Mouse (Mus musculus) heart, adult 2 months (tissue): ENCODE results near the gene Meis1. TPM values are rescaled to one million over a fixed set of nuclear protein-coding genes. Genes with fewer than 3 reads are reported as not detected.

Experiments
- DNase-seq, 2 experiments: peaks; one replicate each; pipeline ENCODE4 v3.0.0; 2021
- H3K27ac ChIP-seq: fragments of 200-600 bp; 2 replicates; pipeline ENCODE4 v1.8.1; 2022
- H3K27me3 ChIP-seq: fragments of 200-500 bp; 2 replicates; pipeline ENCODE4 v1.6.1; 2012; ENCODE audit warnings: mild to moderate bottlenecking, low read length, inconsistent platforms, mixed read lengths; ENCODE audit not compliant: control insufficient read depth, insufficient read depth
- H3K36me3 ChIP-seq: fragments of 200-500 bp; 2 replicates; pipeline ENCODE4 v1.6.1; 2012; ENCODE audit warnings: low read length, inconsistent platforms; ENCODE audit not compliant: control insufficient read depth, insufficient read depth
- H3K4me1 ChIP-seq: fragments of 200-500 bp; 2 replicates; pipeline ENCODE4 v1.6.1; 2011; ENCODE audit warnings: low read length; ENCODE audit not compliant: control insufficient read depth, insufficient read depth
- H3K4me3 ChIP-seq: fragments of 200-600 bp; 2 replicates; pipeline ENCODE4 v1.8.1; 2022
- H3K79me2 ChIP-seq: fragments of 200-500 bp; replicated peaks from 2 replicates; pipeline ENCODE4 v1.6.1; 2012; ENCODE audit warnings: mild to moderate bottlenecking, inconsistent platforms, low read length, moderate library complexity, mixed read lengths; ENCODE audit not compliant: control insufficient read depth, insufficient read depth
- H3K9ac ChIP-seq: fragments of 200-500 bp; 2 replicates; pipeline ENCODE4 v1.6.1; 2012; ENCODE audit warnings: low read depth, mild to moderate bottlenecking, control low read depth, inconsistent platforms, low read length, mixed read lengths
- CTCF ChIP-seq: fragments of 200-600 bp; IDR thresholded peaks from 2 replicates; pipeline ENCODE4 v1.8.1; 2022; ENCODE audit warnings: antibody characterized with exemption, mild to moderate bottlenecking, moderate library complexity
- EP300 ChIP-seq: fragments of 200-500 bp; IDR thresholded peaks from 2 replicates; pipeline ENCODE4 v1.6.1; 2011; ENCODE audit warnings: low read depth, low read length, control low read depth; ENCODE audit not compliant: insufficient read depth
- POLR2A ChIP-seq: fragments of 200-500 bp; IDR thresholded peaks from 2 replicates; pipeline ENCODE4 v1.6.1; 2011; ENCODE audit warnings: mild to moderate bottlenecking, low read depth, low read length, control low read depth; ENCODE audit not compliant: insufficient read depth
- WGBS: fragments of 180-500 bp; shearing (Covaris S2); methylation state at CpG from one replicate; pipeline ENCODE4 v1.1.7; 2018; 5-methylcytosine and 5-hydroxymethylcytosine counted together
- intact Hi-C: fragments of 180-260 bp; cut with DNase I; formaldehyde crosslinking; loops from one replicate; pipeline ENCODE4 v1.15.1; 2025
- polyA plus RNA-seq: library from polyadenylated mRNA; depleted of rRNA; stranded (reverse); fragments of >200 nt; gene quantifications from 2 replicates; pipeline ENCODE4 v1.2.3, GENCODE M21; 2012
- total RNA-seq, 2 experiments: library from RNA; stranded (reverse); gene quantifications; 2 replicates each; pipeline ENCODE4 v1.2.3; 2021

Gene Meis1
- total and polyA plus RNA-seq, 3 experiments: 18.2 to 31.4 (median 29.0) TPM

DNA sequence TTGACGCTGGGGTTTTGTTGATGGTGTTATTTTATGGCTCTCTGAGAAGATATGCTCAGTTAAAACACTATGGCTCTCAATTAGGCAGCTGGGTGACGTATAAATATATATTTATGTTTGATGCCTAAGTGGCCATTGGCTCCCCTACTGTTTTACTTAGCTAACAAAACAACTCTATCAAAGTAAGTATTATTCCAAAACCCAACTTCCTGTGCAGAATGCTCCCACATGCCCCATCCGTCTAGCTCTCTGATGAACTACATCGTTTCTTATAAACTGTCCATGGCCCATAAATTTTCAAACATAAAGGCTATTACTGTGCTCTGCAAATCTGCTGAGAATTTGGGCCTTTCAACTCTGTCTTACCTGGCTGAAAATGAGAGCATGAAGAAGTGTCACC, 168.0 kb downstream of the Meis1 start:
- intact Hi-C loops: no loop called here
- H3K27me3 ChIP-seq: no peaks in the 10 kb centered on the region
- no peak overlapping the region for H3K9ac ChIP-seq
- DNase-seq: no peak
- WGBS: 65% methylated on average over 4 of the region's 4 CpGs
- H3K79me2 ChIP-seq: no peaks in the 10 kb centered on the region
- no peak overlapping the region for H3K4me3 ChIP-seq
- no peak overlapping the region for H3K27ac ChIP-seq
- TF ChIP-seq POLR2A (no peak), CTCF (no peak), EP300 (no peak)
- H3K36me3 ChIP-seq: no peaks in the 10 kb centered on the region
- H3K4me1 ChIP-seq: no peaks in the 10 kb centered on the region

- H3K79me2 ChIP-seq: no peaks in the 10 kb centered on the region
- TF ChIP-seq CTCF (no peak), POLR2A (no peak)
- no peaks in the 10 kb centered on the region for H3K36me3 ChIP-seq
- no peak for DNase-seq
- 86% methylated on average over 3 of the region's 3 CpGs for WGBS
- no peak overlapping the region for H3K9ac ChIP-seq
- H3K4me1 ChIP-seq: no peaks in the 10 kb centered on the region
- intact Hi-C loops: no loop called here
- no peak overlapping the region for H3K4me3 ChIP-seq
- H3K27ac ChIP-seq: no peak overlapping the region
- no peaks in the 10 kb centered on the region for H3K27me3 ChIP-seq
These were observed 171.1 kb downstream of the Meis1 start for GRCm38 (mm10) chr11:18847650-18848049.

DNA sequence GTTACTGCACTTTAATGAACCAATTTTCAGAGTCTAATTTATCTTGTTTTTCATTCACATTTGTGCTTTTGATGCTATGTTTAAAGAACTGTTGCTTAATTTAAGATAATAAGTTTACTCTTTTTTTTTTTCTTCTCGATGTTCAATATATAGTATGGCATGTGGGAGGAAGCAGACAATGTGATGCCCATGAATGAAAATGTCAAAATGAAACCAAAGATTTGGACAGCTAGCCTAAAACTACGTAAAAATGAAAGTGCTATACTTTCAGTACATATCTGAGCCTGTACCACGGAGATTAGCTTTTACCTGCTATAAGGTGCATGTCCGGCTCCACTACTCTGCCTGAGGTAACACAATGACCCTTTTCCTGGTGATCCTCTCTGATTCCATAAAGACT, 172.3 kb downstream of the Meis1 start:
- no peak for DNase-seq
- no peaks in the 10 kb centered on the region for H3K4me1 ChIP-seq
- no peaks in the 10 kb centered on the region for H3K36me3 ChIP-seq
- no peak for TF ChIP-seq POLR2A
- no peaks in the 10 kb centered on the region for H3K79me2 ChIP-seq
- H3K4me3 ChIP-seq: no peak overlapping the region
- 85% methylated on average over 4 of the region's 4 CpGs for WGBS
- H3K9ac ChIP-seq: no peak overlapping the region
- intact Hi-C loops: no loop called here
- no peak overlapping the region for H3K27ac ChIP-seq
- no peaks in the 10 kb centered on the region for H3K27me3 ChIP-seq

GRCm38 (mm10) chr11:18845900-18846299, 172.9 kb downstream of the Meis1 start:
- Histone ChIP-seq H3K9ac (no peak overlapping the region), H3K27me3 (no peaks in the 10 kb centered on the region), H3K36me3 (no peaks in the 10 kb centered on the region), H3K4me3 (no peak overlapping the region), H3K27ac (no peak overlapping the region), H3K4me1 (no peaks in the 10 kb centered on the region), H3K79me2 (no peaks in the 10 kb centered on the region)
- DNase-seq: no peak
- 62% methylated on average over 3 of the region's 3 CpGs for WGBS
- TF ChIP-seq EP300 (no peak), CTCF (no peak), POLR2A (no peak)
- intact Hi-C loops: no loop called here

DNA sequence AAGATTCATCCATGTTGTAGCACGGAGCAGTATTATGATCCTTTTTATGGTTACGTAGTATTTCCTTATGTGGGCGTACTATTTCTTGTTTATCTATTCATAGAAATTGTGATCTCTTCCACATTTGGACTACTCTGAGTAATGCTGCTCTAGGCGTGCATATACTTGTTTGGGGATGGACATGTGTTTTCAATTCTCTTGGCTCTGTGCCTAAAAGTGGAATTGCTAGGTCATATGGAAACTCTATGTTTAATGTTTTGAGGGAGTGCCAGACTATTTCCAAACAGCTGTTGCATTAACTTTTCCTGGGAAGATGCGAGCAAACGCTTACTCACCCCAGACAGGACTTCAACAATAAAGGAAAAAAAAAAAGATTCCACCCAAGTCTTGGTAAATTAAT, 173.3 kb downstream of the Meis1 start:
- 76% methylated on average over 6 of the region's 6 CpGs for WGBS
- no peak overlapping the region for H3K27ac ChIP-seq
- intact Hi-C loops: no loop called here
- no peak overlapping the region for H3K9ac ChIP-seq
- no peak for DNase-seq
- H3K4me3 ChIP-seq: no peak overlapping the region
- no peaks in the 10 kb centered on the region for H3K4me1 ChIP-seq
- no peaks in the 10 kb centered on the region for H3K79me2 ChIP-seq
- no peaks in the 10 kb centered on the region for H3K36me3 ChIP-seq
- TF ChIP-seq POLR2A (no peak), EP300 (no peak), CTCF (no peak)
- H3K27me3 ChIP-seq: no peaks in the 10 kb centered on the region

DNA sequence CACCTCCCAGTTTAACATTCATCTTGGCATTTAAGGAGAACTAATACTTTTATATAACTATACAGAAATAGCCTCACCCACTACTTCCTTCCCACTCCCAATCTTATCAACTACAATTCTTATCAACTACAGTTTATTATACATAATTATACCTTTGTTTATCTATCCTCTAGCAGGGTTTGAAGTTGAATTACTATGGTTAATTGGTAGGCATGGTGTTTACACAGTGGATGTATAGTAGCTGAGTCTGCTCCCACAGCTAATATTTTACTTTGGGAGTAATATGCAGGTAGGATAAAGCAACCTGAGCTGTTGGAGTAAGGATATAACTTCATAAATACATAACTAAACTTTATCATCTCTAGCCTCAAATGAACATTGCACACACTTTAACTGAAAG, 188.7 kb downstream of the Meis1 start:
- Histone ChIP-seq H3K79me2 (no peaks in the 10 kb centered on the region), H3K27ac (no peak overlapping the region), H3K27me3 (no peaks in the 10 kb centered on the region), H3K4me1 (no peaks in the 10 kb centered on the region), H3K9ac (no peak overlapping the region), H3K36me3 (no peaks in the 10 kb centered on the region), H3K4me3 (no peak overlapping the region)
- no peak for DNase-seq
- TF ChIP-seq EP300 (no peak), POLR2A (no peak), CTCF (no peak)
- intact Hi-C loops: no loop called here
